Mouse (Mus musculus) gastrocnemius, adult 2 months (tissue): ENCODE results near the gene Irf2. TPM values are rescaled to one million over a fixed set of nuclear protein-coding genes. Genes with fewer than 3 reads are reported as not detected.
"Not testable (repeated sequence)": the region's sequence is repeated elsewhere in the genome, so short reads cannot be mapped to it uniquely, and the experiment has no call there.

Source experiments
- DNase-seq: peaks from one replicate; pipeline ENCODE4 v3.0.0; 2022
- H3K27ac ChIP-seq: fragments of 200-600 bp; 2 replicates; pipeline ENCODE4 v1.8.1; 2022; ENCODE audit warnings: mild to moderate bottlenecking
- H3K4me3 ChIP-seq: fragments of 200-600 bp; 2 replicates; pipeline ENCODE4 v1.8.1; 2022; ENCODE audit warnings: mild to moderate bottlenecking, moderate library complexity
- CTCF ChIP-seq: fragments of 200-600 bp; IDR thresholded peaks from 2 replicates; pipeline ENCODE4 v1.8.1; 2022; ENCODE audit warnings: antibody characterized with exemption, mild to moderate bottlenecking, moderate library complexity
- intact Hi-C: fragments of 180-260 bp; cut with DNase I; formaldehyde crosslinking; loops from one replicate; pipeline ENCODE4 v1.15.1; 2025
- total RNA-seq, 2 experiments: library from RNA; stranded (reverse); gene quantifications; 2 replicates each; pipeline ENCODE4 v1.2.3; 2021

The Irf2 gene
- total RNA-seq, 2 experiments from 2014 or later: 40.0 to 41.8 TPM

DNA sequence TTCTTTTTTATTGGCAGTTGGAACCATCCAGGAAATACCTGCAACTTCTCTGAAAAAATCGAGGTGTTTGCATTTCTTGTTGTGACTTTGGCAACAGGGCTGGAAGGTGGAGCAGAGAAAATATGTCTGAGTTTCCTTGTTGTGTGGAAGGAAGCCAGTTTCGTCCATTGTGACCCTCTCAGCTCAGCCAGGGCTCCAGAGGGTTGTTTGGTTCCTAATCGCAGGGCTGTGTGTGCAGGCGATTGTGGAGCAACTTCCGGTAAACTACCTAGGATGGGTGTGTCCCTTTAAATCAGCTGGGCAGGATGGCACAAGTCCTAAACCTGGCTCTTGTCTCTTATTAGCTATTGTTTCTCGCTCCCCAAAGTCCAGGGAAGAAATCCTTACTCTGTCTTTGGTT, 25.7 kb upstream of the Irf2 start:
- H3K27ac ChIP-seq: no peak overlapping the region
- no peak for DNase-seq
- no peak for TF ChIP-seq CTCF
- H3K4me3 ChIP-seq: no peak overlapping the region
- intact Hi-C loops: no loop called here

DNA sequence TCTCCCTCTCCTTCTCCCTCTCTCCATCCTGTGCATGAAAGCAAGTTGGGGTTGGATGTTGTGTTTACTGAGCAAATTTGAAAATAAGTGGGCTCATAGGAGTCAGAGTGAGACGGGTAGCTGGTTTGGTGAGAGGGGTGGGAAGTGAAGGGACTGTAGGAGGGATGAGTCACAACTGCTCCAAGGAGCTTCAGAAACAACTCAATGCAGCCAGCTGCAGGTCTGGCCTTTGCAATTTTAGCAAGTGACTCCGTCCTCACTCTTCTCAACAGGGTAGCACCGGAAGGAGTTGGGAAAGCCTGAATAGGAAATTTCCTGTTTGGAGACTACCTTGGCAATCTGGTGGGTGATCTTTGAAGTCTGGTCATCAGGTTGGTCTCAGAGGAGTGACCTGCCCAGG, 25.1 kb upstream of the Irf2 start:
- H3K4me3 ChIP-seq: no peak overlapping the region
- no peak for TF ChIP-seq CTCF
- intact Hi-C loops: no loop called here
- H3K27ac ChIP-seq: no peak overlapping the region
- no peak for DNase-seq

DNA sequence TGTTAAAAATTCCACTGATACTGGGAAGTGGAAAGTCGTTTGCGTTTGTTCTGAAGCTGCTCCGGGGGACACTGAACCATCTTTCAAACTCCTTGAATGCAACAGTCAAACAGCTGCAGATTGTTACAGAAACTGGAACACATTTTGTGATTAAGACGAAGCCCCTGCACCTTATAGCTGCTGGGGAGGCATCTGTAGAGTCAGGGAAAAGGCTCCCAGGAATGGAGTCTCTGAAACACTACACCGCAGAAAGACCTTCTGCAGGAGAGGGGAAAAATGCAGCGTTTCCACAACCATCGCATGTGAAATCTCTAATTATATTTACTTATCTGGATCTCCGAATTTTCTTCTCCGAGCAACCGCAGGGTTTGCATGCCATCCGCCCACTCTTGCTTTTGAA, 23.1 kb upstream of the Irf2 start:
- TF ChIP-seq CTCF: no peak
- intact Hi-C loops: no loop called here
- Histone ChIP-seq H3K4me3 (no peak overlapping the region), H3K27ac (no peak overlapping the region)
- DNase-seq: no peak

DNA sequence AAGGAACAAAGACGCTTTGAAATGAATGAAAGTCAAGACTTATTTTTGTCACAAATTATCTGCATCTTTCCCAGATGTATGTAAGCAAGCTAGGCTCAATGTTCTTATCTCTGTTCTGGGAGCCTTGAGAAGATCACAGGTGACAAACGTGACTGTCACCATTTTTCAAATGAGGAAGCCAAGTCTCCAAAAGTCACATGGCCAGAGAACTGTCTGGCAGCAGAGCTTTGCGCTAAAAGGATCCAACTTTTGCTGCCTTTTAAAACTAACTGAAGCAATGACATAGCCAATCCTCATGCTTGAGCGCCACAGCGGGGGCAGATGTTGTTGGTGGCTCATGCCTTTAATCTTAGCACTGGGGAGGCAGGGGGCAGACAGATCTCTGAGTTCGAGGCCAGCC, 22.4 kb upstream of the Irf2 start:
- TF ChIP-seq CTCF: no peak
- Histone ChIP-seq H3K4me3 (no peak overlapping the region), H3K27ac (no peak overlapping the region)
- no peak for DNase-seq
- intact Hi-C loops: no loop called here

DNA sequence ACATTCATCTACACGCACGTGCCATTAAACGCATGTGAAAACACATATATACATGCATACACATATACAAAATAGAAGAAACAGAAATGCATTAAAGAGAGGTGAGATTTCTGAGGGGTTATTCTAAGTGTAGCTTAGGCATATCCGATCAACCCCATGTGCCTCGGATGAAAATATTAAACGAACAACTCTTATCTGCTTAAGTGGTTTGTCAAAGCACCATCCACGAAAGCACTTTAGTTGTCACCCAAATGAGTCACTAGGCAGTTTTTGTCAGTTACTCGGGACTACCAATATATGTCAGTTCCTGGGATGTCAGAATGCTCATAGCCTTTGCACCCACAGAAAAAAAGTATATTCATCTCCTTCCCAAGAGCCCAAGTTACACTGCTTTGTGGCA, 21.2 kb upstream of the Irf2 start:
- intact Hi-C loops: no loop called here
- TF ChIP-seq CTCF: no peak
- Histone ChIP-seq H3K4me3 (no peak overlapping the region), H3K27ac (no peak overlapping the region)
- no peak for DNase-seq

DNA sequence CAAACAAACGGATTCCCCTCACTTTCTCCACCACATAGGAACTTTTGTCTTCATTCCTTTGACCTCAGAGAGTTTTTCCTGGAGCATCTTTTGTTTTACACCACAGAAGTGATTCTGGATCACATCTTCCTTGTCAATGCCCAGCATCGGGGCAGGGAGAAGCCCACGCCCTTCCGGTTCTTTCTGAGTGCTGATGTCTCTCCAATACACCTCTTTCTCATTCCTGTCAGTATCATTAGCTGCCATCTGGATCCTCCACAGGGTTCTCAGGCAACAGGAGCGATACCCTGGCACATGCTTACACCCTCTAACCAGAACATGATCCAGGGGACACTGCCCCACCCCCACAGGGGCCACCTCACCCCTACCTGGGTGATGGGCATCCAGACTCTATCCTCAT, 20.8 kb upstream of the Irf2 start:
- intact Hi-C loops: no loop called here
- Histone ChIP-seq H3K27ac (no peak overlapping the region), H3K4me3 (no peak overlapping the region)
- no peak for DNase-seq
- TF ChIP-seq CTCF: no peak

DNA sequence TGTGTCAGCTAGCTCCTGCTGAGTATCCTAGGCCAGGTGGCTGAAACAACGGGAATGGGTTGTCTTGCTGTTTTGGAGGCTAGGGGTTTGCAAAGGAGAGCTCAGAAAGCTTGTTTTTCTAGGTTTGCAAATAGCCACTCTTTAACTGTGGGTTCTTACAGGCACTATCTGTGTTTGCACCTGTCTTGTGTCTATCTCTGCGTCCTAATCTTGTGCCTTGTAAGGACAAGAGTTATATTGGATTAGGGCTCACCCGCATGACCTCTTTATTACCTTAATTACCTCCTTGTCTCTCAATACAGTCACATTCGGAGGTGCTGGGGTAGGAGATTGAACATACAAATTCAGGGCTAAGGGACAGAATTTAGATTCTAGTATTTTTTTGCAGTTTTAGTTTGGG, 18.9 kb upstream of the Irf2 start:
- Histone ChIP-seq H3K4me3 (no peak overlapping the region), H3K27ac (no peak overlapping the region)
- DNase-seq: no peak
- TF ChIP-seq CTCF: no peak
- intact Hi-C loops: no loop called here

DNA sequence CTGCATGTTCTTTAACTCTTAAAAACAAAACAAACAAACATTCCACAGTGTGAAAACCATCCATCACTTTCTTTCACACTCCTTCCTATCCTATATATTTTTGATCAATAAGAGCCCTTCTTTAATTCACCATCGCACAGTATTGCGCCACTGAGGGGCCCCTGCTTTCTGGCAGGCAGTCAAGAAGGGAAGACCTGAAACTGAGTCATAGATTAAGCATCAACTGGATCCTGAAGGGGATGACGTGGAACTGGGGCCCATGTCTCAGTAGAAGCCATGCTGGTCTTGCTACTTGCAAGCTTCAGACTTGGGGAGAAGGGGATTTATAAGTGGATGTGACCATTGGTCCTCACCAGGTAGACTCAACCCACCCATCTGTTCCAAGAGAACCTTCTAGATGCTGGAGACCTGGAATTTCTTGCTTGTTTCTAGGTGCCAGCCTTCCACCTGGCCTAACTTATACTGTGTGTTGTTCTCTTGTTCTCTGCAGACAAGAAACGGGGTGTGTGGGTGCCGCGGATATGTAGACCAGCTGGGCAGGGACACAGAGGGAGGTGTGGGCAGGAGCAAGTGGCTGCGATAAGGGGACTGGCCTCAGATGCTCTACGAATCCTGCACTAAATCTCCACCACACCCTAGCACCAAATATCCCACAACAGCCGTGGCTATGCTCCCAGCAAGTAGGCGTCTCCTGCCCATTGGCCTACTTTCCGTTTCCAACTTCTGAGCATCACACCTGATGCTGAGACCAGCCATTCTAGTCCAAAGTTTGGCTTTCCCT, 18.3 kb upstream of the Irf2 start:
- no peak for DNase-seq
- intact Hi-C loops: no loop called here
- no peak for TF ChIP-seq CTCF
- Histone ChIP-seq H3K27ac (no peak overlapping the region), H3K4me3 (no peak overlapping the region)

DNA sequence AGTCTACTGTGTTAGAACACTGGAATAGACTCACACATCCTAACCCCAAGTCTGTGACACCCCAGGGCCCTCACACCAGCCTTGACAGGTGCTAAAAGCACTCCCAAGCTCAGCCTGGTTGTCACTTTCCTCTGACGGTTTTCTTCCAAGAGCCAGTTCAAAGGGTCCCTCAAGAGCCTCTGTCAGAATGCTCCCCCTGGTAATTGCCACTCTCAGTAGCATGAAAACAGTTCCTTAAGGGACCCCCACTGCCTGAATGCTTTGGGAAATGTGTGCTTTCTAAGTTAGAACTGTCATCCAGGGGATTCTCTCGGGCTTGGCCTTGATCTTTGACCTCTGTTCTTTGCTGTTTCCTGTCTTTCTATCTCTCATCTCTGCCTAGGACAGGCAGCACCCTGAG, 17.0 kb upstream of the Irf2 start:
- TF ChIP-seq CTCF: no peak
- no peak for DNase-seq
- intact Hi-C loops: no loop called here
- Histone ChIP-seq H3K27ac (no peak overlapping the region), H3K4me3 (no peak overlapping the region)

DNA sequence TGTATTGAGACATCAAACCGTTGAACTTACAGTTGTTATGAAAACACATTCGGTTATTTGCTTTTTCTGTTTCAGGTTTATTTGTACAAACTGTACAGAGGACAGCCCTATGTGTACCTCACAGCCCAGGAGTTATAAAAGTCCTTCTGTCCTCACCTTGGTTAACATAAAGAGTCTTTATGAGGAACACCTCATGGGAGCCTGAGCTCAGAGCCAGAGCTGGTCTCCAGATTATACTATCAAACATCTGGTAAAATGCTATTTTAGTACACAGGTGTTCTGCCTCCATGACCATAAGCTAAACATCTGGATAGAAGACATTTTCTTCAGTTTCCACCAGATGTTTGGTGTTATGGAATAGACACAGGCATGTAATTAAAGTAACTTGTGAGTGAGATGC, 13.1 kb upstream of the Irf2 start:
- intact Hi-C loops: no loop called here
- DNase-seq: no peak
- H3K4me3 ChIP-seq: no peak overlapping the region
- no peak for TF ChIP-seq CTCF
- H3K27ac ChIP-seq: no peak overlapping the region

DNA sequence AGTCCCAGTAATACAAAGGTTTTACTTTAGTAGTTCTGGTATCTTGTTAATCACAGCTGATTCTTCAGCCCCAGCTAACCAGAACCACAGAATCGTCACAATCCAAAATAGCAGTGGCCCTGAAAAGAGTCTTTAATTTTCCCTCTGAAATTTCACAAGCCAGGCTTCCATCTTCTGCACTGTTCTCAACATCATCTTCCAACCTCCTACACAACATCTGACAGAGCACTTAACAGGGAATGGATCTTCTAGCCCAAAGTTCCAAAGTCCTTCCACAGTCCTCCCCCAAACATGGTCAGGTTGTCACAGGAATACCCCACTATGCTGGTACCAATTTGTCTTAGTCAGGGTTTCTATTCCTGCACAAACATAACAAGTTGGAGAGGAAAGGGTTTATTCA, 9.9 kb upstream of the Irf2 start:
- intact Hi-C loops, H3K27ac ChIP-seq, H3K4me3 ChIP-seq, DNase-seq: not testable (repeated sequence)

DNA sequence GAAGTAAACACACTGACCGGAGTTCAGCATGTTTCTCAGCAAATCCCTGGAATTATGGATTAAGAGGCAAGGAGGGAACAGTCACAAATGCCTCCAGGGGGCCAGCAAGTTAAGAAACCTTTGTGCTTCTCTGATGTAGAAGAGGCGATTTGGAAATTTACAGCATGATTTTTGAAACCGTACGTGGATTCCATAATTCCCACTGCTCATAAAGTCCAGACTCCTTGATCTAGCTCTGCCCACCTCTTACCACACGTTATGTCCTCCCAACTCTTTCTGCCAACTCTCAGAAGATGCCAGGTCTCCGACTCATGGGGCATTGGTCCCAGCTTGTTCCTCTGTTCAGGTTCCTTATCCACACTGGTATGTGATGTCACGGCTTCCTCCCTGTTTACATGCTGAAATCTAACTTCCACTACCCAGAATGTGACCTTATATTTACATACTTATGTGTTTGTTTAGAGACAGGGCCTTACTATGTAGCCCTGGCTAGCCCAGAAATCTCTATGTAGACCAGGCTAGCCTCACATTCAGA, 7.1 kb upstream of the Irf2 start:
- intact Hi-C loops: no loop called here
- no peak for TF ChIP-seq CTCF
- no peak for DNase-seq
- H3K27ac ChIP-seq: no peak overlapping the region
- no peak overlapping the region for H3K4me3 ChIP-seq

DNA sequence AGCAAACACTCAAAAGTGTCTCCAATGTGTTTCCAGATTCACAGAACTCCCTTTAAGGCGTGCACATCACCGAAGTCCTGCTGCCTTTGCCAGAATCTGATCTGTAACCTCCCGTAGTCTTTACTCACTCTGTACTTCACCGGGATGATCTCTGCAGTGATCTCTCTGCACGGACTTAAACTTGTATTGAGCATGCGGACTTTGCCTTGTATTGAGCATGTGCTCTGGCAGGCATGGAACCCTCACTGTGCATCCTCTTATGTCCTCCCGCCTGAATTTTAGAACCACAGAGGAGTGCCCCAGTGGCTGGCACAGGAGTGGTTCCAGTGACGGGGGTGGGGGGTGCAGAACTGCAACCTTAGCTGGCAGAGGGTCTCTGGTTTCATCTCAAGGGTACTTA, 5.9 kb upstream of the Irf2 start:
- Histone ChIP-seq H3K27ac (no peak overlapping the region), H3K4me3 (no peak overlapping the region)
- no peak for TF ChIP-seq CTCF
- DNase-seq: no peak
- intact Hi-C loops: no loop called here

DNA sequence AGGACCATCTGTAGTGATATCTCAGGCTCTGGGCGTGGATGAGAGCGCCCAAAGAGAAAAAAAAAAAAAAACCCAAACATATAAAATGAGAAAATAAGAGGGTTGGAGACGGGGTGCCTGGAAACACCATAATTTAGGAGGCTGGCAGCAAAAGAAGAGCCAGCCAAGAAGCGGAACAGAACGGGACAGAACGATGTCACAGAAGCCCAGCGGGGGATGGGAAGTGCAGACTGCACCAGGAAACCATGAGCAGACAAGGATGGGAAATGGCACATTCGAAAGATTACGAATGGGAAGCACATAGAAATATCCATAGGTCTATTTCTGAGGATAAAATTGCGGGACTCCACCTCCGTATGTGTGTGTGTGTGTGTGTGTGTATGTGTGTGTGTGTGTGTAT, 4.0 kb upstream of the Irf2 start:
- Histone ChIP-seq H3K4me3 (no peak overlapping the region), H3K27ac (no peak overlapping the region)
- no peak for TF ChIP-seq CTCF
- intact Hi-C loops: loop anchor here (5.0 kb wide), 1 partner anchor 202 kb away; no protein-coding TSS in a partner anchor
- DNase-seq: no peak
